Mouse (Mus musculus): ENCODE results near the gene Rbp1.

GRCm38 (mm10) chr9:98422656-98423055 is at the start of gene Rbp1:
- no peak for TF ChIP-seq EP300 (IDR thresholded peaks at IDR 0.05; ENCODE audit: insufficient read depth, low read depth, low read length)
- no peak for TF ChIP-seq CTCF (IDR thresholded peaks at IDR 0.05)
- TF ChIP-seq POLR2A (IDR thresholded peaks at IDR 0.05; ENCODE audit: insufficient read depth, low read depth, low read length) = no peak

Measured in heart, adult 2 months (tissue).